ENCODE assay signal across 7 mouse cellular contexts in genomic region chr7:142799424-142799823, GRCm38 (mm10). TPM values are rescaled to one million over a fixed set of nuclear protein-coding genes. Genes with fewer than 3 reads are reported as not detected.
DNase-seq lines count a peak whose midpoint lies in the region; ATAC-seq lines count a peak whose summit lies in the region.

No protein-coding gene starts in this region.

- ATAC-seq in midbrain, embryonic 15.5 days (replicated peaks), result no peak
- ATAC-seq in hematopoietic stem cell, adult 5-6 weeks (replicated peaks in 1 of 2; ENCODE audit: insufficient read depth in 1 of 2, low FRiP score in 2 of 2, low TSS enrichment in 1 of 2, low read depth in 1 of 2, poor library complexity in 2 of 2, severe bottlenecking in 2 of 2), result peak; percentile 53 to 80; a peak in 3 of 4 replicates

- H3K4me1 ChIP-seq in midbrain, embryonic 10.5 days, result peaks cover 7% of the 10 kb centered on the region; the same call in 1 of the 2 replicates
- no peaks in the 10 kb centered on the region for H3K4me1 ChIP-seq in midbrain, embryonic 15.5 days

- 28% methylated on average over 6 of the region's 6 CpGs for WGBS in midbrain, embryonic 10.5 days
- 28% methylated on average over 6 of the region's 6 CpGs for WGBS in midbrain, embryonic 15.5 days

- H3K36me3 ChIP-seq in midbrain, embryonic 10.5 days, result no peaks in the 10 kb centered on the region
- H3K36me3 ChIP-seq in midbrain, embryonic 15.5 days (replicated peaks), result no peaks in the 10 kb centered on the region

- DNase-seq in midbrain, embryonic 10.5 days (ENCODE audit: low spot score), result peak; percentile 37
- peak; percentile 9 for DNase-seq in T-cell, adult 2 months (ENCODE audit: low spot score)
- DNase-seq in cerebellum, adult 9-10 months, result peak; percentile 21
- DNase-seq in left cerebral cortex, postnatal 36 days (ENCODE audit: low spot score in 2 of 2), result peak; percentile 17 to 27
- peak; percentile 83 for DNase-seq in retina, embryonic 14.5 days (ENCODE audit: low spot score)

- no peak overlapping the region for H3K4me2 ChIP-seq in midbrain, embryonic 15.5 days

- no peak overlapping the region for H3K9ac ChIP-seq in midbrain, embryonic 15.5 days

- no peak overlapping the region for H3K27ac ChIP-seq in midbrain, embryonic 10.5 days (replicated peaks)
- H3K27ac ChIP-seq in midbrain, embryonic 15.5 days, result no peak overlapping the region

- no peaks in the 10 kb centered on the region for H3K27me3 ChIP-seq in midbrain, embryonic 10.5 days (ENCODE audit: low read depth, poor library complexity, severe bottlenecking)
- H3K27me3 ChIP-seq in midbrain, embryonic 15.5 days (replicated peaks), result no peaks in the 10 kb centered on the region

- intact Hi-C loops in left cerebral cortex, postnatal 36 days (cut with DNase I), result loop anchor here (2.0 kb wide), 1 partner anchor 51 kb away; no protein-coding TSS in a partner anchor

- H3K9me3 ChIP-seq in midbrain, embryonic 10.5 days (replicated peaks), result no peaks in the 10 kb centered on the region
- no peaks in the 10 kb centered on the region for H3K9me3 ChIP-seq in midbrain, embryonic 15.5 days

- H3K4me3 ChIP-seq in midbrain, embryonic 10.5 days, result no peak overlapping the region
- H3K4me3 ChIP-seq in midbrain, embryonic 15.5 days, result no peak overlapping the region

RNA-seq across cellular contexts. Expression of gene Ins2, which starts 56.2 kb away (rescaled TPM):
- polyA plus RNA-seq in midbrain, embryonic 10.5 days (2016; fragmentation: Nextera tagmentation; extraction: Ambion mirVana), result not detected in 2 replicates
- polyA plus RNA-seq in midbrain, embryonic 15.5 days (2015; fragmentation: Nextera tagmentation; extraction: Ambion mirVana), result 0.40 TPM in 1 of 2 replicates, not detected in the other
- not detected in 2 replicates for total RNA-seq in hematopoietic stem cell, adult 5-6 weeks (2017)
- not detected for total RNA-seq in left cerebral cortex, postnatal 36 days (2021)

Comparison
In these comparisons a context has a peak if more than half of its experiments do, and no peak if none do; other contexts are left out.
1. DNase-seq: peak in every context shown above with its lines; median percentile 83 in retina, embryonic 14.5 days; 37 in midbrain, embryonic 10.5 days; 22 in left cerebral cortex, postnatal 36 days; 21 in cerebellum, adult 9-10 months; 9 in T-cell, adult 2 months.